Mouse (Mus musculus) thymus, postnatal 14 days (tissue): ENCODE data around the gene Tob2.

Experiments used
- DNase-seq: peaks from one replicate; pipeline ENCODE4 v3.0.0; 2021

Tob2 gene

DNA sequence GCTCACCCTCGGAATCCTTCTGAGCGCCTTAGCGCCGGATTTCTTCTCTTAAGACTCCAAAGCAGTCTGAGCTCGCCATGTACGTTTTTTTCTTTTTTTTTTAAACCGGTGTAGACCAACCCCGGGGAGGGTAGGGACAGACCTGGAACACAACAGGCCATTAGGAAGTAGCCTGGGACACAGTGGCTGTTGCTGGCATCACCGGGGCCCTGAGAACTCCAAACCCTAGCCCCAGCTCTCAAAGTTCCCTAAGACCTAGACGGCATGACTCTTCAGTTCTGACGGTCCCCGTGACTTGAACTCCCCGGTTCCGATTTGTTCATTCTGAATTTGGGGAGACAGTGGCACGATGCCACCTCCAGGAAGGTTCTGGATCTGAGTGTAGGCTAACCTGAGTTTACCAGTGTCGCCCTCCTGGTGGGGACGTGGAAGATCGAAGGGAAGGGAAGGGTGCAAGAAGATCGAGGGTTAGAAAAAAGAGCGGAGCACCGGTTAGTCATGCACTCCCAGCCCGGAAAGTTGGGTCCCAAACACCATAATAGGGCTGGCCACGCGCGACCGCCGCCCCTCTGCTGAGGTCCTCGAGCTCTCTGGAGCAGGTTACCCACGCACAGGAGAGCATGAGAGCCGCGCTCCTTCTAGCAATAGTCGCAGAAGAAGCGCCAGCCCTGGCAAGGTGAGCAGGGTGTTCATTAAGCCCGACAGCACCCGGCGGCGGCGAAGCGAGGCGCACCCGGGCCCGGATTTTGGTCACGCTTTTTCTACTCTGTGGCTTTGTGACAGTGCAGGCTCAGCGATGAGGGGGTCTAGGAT, at the start of gene Tob2:
Gene Tob2 (minus strand): TSS at position 280 of the 813 bp plus-strand sequence.
- peak; percentile 82 for DNase-seq

DNA sequence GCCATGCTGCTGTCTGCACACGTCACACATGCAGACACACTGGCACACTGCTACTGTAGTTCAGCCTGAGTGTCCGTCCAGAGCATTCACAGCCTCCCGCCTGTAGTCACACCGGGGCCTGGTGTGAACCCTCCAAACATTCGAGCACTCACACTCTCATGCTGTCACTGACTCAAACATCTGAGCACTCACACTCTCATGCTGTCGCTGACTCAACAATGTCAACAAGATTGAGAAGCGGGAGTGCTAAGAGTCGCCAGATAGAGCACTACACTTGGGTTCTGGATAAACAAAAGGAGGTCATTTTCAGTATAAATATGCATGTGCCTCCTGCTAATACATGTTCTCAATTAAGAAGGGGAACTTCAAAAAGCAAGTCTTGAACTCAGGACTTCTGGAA, 49.4 kb upstream of the Tob2 start:
- no peak for DNase-seq

DNA sequence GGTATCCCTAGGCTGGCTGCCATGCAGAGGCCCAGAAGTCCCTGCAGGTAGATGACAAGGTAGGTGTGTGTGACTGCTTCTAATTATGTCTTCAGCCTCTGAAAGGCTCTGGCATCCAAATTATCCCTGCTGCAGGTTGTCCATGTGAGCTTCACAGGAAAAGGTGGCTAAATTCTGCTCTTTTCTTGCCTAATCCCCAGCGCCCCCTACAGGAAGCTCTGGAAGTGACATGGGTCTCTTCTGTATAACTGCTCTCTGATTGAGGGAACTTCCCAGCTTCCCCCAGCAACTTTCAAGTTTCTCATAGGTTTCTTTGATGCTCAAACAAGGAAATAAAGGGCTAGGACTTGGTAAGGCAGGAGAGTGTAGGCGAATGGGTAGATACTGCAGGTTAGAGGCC, 46.3 kb upstream of the Tob2 start:
- DNase-seq = peak; percentile 79

DNA sequence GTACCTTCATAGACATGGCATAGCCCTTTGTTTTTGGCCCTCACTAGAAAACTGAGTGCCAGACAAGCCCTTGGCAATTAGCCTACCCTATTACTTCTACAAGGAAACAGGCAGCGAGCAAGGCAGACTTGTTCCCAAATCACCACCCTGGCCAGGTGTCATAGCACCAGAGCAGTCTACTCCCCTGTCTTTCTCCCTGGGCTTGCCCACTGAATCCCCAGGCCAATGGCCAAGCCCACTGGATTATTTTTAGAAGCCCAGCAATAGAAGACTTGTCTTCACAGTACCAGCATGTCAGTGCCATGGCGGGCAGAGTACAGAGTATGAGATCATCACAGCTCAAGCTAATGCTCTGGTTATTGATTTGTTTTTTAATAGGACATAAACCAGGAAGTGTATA, 40.2 kb upstream of the Tob2 start:
- DNase-seq = no peak

DNA sequence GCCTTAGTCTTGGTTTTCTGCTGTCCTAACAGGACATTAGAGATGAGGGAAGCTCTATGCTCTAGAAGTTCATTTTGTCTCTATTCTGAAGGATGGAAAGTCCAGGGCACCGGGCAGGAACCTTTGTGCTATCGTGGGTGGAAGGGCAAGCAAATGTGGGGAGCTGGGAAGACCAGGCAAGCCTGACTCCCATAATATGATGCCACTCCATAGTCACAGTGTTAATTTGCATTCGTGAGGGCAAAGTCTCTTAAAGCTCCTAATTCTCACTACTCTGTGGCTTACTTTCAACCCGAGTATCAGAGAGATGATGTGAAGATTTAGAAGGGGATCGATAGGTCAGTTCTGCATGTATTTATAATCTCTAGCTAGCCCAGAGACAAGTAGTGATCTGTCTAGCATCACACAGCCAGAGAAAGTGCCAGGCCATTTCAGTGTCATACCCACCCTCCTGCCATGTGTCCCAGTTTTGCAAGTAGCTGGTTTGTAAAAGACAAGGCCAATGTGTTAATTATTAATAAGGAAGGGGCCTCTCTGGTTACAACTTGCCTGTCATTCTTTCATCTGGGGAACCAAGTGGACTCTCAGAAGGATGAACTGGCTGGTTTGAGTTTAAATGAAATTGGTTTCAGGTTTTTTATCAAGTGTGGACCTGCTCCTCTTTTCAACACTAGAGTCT, 39.1 kb upstream of the Tob2 start:
- no peak for DNase-seq

DNA sequence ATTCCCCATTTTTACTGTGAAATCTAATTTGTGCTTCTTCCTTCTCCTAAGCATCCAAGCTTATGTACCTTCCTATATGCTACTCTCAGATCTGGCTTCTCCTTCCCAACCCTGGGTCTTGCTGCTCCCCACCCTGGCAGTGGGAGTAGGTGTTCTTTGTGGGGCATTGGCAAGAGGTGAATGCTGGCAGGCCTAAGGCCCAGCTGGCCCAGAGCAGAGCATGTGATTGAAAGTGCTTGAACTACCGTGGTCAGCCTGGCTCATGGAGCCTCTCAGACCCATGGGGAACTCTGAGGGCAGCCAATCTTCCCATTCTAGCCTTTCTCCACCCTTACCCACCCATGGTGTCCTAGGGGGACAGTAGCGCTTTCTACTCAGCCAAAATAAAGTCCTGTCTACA, 37.8 kb upstream of the Tob2 start:
- no peak for DNase-seq

DNA sequence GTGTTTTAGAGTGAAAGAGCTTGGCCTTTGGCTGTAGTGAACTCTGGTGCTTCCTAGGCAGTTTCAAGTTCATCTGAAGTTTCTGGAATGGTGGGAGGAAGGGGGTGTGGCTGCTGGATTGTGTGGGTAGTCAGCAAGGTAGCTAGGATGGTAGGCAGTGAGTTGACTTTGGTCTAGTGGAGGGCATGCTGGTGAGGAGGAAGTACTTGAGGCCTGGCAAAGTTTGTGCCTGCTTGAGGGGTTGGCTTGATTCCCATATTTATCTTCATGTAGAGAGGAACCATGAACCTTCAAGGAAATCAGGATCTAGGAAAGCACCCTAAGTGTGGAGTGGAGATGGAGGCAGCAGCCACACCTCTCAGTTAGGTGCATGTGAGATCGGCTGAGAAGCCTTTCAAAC, 35.4 kb upstream of the Tob2 start:
- no peak for DNase-seq

DNA sequence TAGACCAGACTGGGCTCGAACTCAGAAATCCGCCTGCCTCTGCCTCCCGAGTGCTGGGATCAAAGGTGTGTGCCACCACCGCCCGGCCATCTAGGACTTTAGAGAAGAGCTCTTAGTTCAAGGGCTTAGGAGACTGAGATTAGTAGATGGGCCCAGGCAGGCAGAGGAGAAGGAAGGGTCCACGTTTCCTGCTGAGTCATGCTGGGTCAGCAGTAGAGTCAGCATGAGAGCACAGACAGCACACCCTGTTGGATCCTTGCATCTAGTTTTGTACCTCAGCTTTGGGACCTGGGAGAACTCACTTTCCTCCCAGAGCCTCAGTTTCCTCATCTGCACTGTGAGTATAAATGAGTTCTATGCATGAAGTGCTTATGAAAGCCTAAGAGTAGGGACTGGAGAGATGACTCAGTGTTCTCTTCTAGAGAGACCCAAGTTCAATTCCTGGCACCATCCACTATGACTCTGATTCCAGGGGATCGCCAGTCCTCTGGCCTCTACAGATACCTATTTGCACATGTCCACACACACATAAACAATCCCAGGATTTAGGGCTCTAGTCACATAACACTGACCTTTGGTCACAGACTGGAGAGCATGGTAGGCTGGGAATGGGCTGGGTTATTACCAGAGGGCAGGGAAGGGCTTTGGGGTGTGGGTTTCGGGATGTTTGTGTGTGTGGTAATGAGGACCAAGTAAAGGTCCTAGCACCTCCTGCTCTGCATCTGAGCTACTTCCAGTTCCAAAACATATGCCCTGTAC, 33.4 kb upstream of the Tob2 start:
- DNase-seq = no peak

DNA sequence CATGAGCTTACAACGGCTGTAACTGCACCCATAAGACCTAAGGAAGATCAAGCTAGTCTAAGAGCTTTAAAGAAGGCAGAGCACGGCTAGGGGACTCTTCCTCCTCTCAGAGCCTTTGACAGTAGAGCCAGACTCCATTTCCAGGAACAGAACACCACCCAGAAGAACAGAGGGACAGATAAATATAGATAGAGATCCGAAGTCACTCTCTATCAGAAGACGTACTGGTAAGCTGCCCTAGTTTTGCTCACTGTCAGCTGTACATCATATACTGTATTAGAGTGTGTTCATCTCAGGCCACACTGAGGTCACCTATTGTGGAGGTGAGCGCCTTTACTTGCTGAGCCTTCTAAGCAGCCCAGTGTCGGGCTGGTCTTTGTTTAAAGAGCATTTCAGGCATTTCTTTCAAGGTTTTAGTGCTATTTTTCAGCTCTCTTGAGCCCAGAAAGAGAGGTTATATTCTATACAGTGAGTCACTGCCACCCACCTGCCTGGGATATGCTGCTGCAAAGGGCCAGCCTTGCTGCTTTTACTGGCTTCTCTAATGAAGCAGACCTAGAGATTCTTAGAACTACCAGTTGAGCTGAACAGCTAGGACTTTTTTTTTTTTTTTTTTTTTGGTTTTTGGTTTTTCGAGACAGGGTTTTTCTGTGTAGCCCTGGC, 32.7 kb upstream of the Tob2 start:
- DNase-seq = no peak

DNA sequence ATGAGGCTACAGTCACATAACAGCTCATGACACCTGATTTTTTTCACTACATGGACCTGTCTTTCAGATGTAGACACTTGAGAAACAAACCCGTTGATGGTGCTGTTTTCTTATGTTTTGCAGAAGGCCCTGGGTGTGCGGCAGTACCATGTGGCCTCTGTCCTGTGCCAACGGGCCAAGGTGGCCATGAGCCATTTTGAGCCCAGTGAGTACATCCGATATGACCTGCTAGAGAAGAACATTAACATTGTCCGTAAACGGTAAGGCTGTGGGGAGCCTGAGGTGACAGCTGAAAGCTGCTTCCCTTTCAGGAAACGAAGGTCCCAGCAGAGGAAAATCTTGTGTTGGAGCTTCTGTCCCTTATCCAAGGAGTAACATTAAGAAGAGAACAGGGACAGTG, 30.6 kb upstream of the Tob2 start:
- DNase-seq = no peak

DNA sequence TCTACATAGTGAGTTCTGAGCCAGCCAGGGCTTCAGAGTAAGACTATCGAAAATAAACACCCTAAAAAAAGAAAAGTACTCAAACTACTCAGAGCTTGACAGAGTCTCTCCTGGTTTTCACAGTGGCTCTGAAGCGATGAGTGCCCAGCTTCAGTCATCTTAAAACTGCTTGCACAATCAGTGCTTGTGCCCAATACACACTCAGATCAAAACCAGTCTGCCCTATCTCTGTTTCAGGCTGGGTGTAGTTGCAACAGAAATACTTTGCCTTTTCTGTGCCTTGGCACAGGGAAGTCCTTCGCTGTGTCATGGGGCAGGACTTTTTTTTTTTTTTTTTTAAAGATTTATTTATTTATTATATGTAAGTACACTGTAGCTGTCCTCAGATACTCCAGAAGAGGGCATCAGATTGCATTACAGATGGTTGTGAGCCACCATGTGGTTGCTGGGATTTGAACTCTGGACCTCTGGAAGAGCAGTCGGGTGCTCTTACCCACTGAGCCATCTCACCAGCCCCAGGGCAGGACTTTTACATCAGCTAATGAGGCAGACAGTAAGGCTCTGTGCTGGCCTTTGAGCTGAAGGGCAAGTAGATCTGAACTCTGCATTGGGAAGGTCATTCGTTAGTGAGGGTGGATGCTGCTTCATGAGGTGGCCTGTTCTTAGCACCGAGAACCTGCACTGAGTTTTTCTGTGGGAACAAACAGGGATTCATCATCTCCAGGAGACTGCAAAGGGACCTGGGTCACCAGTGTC, 28.4 kb upstream of the Tob2 start:
- DNase-seq = no peak

DNA sequence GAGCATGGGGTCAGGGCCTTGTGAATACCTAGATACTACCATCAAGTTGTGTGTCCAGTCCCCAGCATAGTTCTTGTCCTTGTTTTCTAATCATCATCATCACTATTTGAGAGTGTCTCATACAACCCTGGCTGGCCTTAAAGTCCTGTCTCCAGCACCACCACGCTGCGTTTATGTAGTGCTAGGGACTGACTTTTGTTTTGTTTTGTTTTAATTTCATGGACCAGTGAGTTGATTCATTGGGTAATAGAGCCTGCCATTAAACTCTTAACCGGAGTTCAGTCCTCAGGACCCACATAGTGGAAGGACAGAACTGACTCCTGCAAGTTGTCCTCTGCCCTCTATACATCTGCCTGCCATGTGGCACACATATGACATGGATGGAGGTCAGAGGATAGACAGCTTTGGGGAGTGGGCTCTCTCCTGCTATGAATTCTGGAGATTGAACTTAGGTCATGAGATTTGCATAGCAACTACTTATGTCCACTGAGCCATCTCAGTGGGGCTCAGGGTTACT, 26.9 kb upstream of the Tob2 start:
- no peak for DNase-seq

DNA sequence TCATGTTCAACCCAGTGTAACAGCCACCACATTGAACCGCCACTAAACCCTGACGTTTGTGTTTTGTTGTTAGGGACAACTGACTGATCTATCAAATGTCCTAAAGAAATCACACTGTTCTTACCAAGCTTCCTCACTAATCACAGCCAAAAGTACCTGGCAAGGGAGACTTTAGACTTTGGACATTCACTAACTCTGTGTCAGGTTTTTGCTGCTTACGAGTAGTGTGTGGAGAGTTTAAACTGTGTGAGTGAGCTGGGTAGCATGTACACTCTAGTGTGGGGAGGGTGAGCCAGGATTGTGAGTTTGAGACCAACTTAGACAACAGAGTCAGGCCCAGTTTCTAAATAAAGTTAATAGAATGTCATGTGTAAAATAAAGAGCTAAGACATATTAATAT, 23.8 kb upstream of the Tob2 start:
- no peak for DNase-seq

DNA sequence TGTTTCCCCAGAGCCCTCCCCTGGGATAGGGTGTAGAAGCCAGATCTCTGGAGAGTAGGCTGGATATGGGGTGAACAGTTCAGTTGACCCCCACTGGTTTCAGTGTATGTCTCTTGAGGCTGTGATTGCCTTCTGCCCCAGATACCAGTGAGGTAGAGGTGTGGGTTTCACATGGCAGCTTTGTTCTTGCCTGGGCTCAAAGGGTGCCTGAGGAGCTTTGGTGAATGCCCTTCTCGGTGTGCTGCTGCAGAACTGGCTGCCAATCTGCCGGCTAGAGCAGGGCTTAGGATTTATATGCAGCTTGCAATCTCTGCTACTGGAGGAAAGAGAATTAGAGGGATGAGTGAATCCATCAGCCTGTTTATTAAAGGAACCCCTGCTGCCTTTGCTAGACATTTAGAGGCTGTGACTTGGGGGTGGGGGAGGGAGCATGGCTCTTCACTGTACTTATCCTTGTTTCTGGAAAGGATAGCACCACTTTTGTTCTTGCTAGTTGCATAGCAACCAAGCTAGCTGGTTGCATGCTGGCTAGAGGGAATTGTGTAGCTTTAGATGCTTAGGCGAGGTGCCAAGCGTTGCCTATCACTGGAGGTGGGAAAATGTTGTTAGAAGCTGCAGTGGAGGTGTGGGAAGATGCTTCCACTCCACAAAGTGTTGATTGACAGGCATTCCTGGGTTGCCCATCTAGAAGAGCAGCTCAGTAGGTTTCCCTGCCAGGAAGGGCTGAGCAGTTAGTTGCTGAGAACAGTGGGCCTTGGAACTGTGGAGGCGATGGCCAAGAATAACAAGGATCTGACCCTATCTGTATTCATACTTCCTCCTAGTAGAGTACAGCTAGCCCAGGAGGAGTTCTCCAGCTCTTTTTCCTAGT, 21.2 kb upstream of the Tob2 start:
- DNase-seq = no peak

DNA sequence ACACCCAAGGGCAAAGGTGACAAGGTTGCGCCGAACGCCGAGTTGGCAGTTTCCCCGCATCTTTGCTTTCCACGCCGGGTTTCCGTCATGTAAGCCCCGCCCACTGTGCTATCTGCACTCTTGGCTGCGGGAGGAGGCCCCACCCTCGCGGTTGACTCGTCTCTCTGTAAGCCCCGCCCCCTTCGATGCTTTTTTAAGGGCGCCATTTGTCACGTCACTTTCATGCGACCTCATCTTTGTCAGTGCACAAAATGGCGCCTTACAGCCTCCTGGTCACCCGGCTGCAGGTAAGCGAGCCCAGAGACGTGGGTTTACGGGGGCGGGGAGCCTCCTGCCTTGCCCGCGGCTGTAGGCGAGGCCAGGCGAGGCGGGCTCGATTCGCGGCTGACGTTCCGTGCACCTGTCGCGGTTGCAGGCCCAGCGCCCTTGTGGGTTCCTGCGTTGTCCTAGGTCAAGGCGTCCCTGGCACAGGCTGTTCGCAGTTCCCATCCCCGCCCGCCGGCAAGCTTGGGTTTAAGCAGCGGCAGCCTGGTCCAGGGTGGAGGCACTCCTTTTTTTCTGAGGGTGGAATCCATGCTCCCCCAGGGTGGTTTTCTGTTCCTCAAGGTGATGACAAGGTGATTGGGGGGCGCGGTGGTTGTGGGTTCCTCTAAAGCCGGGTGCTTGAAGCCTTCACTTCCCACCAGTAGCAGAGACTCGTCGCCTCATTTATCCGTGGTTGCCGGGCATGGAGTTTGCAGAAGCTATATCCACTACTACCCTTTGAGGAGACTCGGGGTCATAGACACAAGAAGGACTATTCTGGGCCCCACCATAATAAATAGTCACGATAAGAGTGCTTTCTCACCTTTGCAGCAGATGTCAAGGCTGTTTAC, 13.9 kb upstream of the Tob2 start, which contains the start of gene Aco2:
Gene Aco2 (plus strand): TSS at position 48 of the 875 bp plus-strand sequence.
- DNase-seq = peak; percentile 99

DNA sequence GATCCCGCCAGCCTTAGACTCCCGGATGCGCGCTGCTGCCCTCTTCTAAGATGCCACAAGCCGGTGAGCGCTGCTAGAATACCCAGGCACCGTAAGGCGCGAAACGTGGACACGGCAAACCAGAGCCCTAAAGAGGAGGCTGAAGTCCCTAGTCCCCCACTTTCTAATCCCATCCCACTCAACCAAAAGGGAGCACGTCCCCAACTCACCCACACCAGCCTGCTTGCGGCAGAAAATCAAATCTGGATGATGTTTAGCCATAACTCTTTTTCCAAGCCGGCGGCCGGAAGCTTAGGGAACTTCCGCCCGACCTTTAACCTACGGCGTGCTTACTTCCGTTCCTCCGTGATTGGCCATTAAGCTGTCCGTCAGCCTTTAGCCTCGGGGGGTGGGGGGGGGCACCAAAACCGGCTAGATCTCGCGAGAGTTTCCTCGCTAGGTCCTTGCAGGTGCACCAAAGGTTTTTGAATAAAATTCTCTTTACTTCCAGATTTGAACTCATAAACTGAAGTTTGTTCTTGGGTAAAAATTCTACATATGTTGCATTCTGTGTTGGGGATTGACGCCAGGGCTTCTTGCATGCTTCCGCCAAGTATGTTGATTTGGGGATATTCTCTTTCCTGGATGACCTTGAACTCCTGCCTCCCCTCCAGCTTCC, 13.1 kb upstream of the Tob2 start, which contains the start of gene Phf5a:
Gene Phf5a (minus strand): TSS at position 308 of the 658 bp plus-strand sequence.
- DNase-seq = peak; percentile 86

DNA sequence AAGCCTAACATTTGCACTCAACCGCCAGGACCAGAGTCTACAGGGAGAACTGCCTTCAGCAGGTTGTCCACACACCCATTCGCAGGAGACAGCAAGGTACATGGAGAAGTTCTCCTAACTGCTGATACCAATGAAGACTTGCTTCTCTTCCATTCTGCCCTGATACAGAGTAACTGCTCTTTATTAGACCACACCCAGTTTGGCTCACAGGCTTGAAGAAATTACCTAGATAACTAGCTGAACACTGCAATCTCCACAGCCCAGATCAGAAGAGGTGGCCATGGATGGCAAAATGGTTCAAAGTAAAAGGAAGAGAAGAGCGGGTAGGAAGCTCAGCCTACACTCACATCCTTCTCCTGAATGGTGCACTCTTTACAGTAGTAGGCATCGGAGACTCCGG, 11.4 kb upstream of the Tob2 start:
- DNase-seq = no peak

DNA sequence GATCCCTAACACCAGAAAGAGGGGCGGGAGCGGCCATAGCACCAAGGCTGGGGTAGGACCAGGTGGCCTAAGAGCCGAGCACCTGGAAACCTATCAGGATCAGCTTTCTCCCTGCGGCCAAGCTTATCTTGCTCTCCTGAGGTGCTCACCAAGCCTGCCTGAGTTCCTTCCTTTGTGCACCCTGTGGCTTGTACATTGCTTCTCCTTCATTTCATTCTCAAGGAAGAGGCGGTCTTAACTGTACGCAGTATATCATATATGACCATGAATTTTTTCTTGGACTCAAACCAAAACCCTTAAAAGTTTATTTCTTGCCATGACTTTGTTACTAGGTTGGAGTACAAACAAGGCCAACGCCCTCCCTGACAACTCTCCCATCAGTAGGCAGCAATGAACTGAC, 5.6 kb upstream of the Tob2 start:
- no peak for DNase-seq

DNA sequence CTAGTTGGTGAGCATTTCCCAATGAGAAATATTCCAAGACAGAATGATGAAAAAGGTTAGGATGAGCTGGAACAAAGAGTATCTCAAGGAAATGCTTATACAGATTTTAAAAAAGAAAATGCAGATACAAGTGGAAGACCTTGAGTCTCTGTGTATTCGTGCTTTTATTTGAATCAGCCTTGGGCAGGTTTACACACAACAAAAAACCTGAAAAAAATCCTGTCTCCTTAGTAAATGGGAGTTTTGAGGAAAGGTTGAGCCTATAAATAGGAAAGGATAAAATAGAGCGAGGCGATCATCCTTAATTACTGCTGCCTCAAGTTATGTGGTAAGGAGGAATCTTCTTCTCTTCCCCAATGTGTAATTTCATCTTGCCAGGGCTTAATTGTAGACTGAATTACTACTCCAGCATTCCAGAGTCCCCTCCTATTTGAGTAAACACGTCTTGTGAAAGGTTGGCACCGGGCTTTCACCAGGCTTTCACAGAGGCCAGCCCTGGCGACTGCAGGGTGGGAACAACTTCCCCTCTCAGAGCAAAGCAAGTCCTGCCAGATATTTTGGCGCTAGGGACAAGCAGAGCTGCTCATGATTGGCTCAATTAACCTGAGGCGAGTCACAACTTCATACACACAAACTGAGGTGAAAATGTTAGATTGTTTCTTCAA, 2.0 kb upstream of the Tob2 start:
- no peak for DNase-seq
